ENCODE assay signal across 22 mouse cellular contexts in the genomic region with DNA sequence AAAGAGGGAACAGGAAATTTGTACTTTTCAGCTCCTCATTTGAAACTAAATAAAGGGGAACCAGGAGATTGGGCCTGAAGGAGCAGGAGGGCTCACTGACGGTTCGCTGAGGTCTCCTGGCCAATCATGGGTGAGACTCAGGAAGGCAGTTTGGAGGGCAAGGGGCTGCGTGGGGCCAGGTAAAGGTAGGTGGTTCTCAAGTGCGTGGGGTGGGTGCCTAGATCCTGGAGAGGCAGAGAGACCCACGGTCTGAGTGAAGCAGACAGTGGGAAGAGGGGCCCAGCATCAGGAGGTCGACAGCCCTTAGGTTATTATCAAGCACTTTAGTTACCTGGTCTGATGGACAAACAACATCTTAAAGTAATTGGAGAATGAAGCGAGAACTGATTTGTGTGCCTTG.
"Had no signal": no experiment of that assay in that cellular context is flagged by ENCODE, and none has a peak within 500 bp of the region (broad histone marks: within the 10 kb centered on the region; RNA-seq: fewer than 3 reads in every experiment).

No protein-coding gene starts in this region.

- H3K36me3 ChIP-seq: intestine, embryonic 15.5 days had no signal

- H3K9ac ChIP-seq: hindbrain, embryonic 12.5 days; hindbrain, embryonic 14.5 days; intestine, embryonic 15.5 days; limb, embryonic 12.5 days; liver, embryonic 13.5 days; liver, embryonic 15.5 days; liver, postnatal 0 days had no signal

- H3K27ac ChIP-seq: heart, adult 2 months; hindbrain, embryonic 10.5 days; hindbrain, embryonic 12.5 days; hindbrain, embryonic 14.5 days; intestine, embryonic 15.5 days; layer of hippocampus, adult 2 months; left cerebral cortex, adult 2 months; limb, embryonic 10.5 days; limb, embryonic 12.5 days; liver, embryonic 13.5 days; liver, embryonic 15.5 days had no signal

- DNase-seq: gastrocnemius, postnatal 14 days; gastrocnemius, postnatal 36 days; heart, adult 2 months; heart, postnatal 10 days; heart, postnatal 4 days; kidney, adult 18-20 months; kidney, adult 8-10 months; kidney, postnatal 10 days; kidney, postnatal 25 days; kidney, postnatal 4 days; liver; liver, embryonic 13.5 days; liver, postnatal 0 days had no signal

- H3K4me3 ChIP-seq: heart, adult 2 months; hindbrain, embryonic 10.5 days; hindbrain, embryonic 12.5 days; intestine, embryonic 15.5 days; layer of hippocampus, adult 2 months; left cerebral cortex, adult 2 months; limb, embryonic 10.5 days; limb, embryonic 12.5 days; liver, embryonic 13.5 days; liver, embryonic 15.5 days had no signal

- H3K9me3 ChIP-seq: hindbrain, embryonic 10.5 days; hindbrain, embryonic 12.5 days; intestine, embryonic 15.5 days; limb, embryonic 10.5 days; limb, embryonic 12.5 days; liver, embryonic 13.5 days; liver, embryonic 15.5 days had no signal

- H3K4me1 ChIP-seq: limb, embryonic 10.5 days; limb, embryonic 12.5 days; liver, embryonic 13.5 days; liver, embryonic 15.5 days had no signal

- H3K27me3 ChIP-seq: hindbrain, embryonic 12.5 days; intestine, embryonic 15.5 days; limb, embryonic 12.5 days; liver, embryonic 13.5 days; liver, embryonic 15.5 days had no signal
